Mouse (Mus musculus) MEL (cell line): ENCODE results near the gene Shq1.

Source experiments
- CTCF ChIP-seq, 3 experiments: IDR thresholded peaks in 2 of 3; conservative IDR thresholded peaks in 1 of 3; 2 replicates each; pipeline ENCODE4 v1.5.1; 2011 to 2012; ENCODE audit warnings: low read length in 3 of 3, low read depth in 2 of 3, mild to moderate bottlenecking in 2 of 3, improper control_type of control experiment in 1 of 3, inconsistent platforms in 1 of 3, mixed read lengths in 1 of 3, moderate library complexity in 1 of 3; ENCODE audit not compliant: control insufficient read depth in 1 of 3, insufficient read depth in 1 of 3, poor library complexity in 1 of 3, severe bottlenecking in 1 of 3
- MAZ ChIP-seq: IDR thresholded peaks from 2 replicates; pipeline ENCODE4 v1.6.1; 2012; ENCODE audit warnings: low read depth, mild to moderate bottlenecking, inconsistent platforms, low read length, improper control_type of control experiment
- NRF1 ChIP-seq: IDR thresholded peaks from 2 replicates; pipeline ENCODE4 v1.6.1; 2014; ENCODE audit warnings: low read depth, mild to moderate bottlenecking, inconsistent platforms, low read length, improper control_type of control experiment, moderate library complexity; ENCODE audit not compliant: poor library complexity, insufficient read depth, severe bottlenecking
- POLR2A ChIP-seq, 2 experiments: IDR thresholded peaks; 2 replicates each; pipeline ENCODE4 v1.6.1; 2011 to 2012; ENCODE audit warnings: low read length in 2 of 2, mild to moderate bottlenecking in 2 of 2, control low read depth in 1 of 2, improper control_type of control experiment in 1 of 2, low read depth in 1 of 2, moderate library complexity in 1 of 2; ENCODE audit not compliant: control insufficient read depth in 1 of 2, insufficient read depth in 1 of 2, poor library complexity in 1 of 2
- TCF12 ChIP-seq: IDR thresholded peaks from 2 replicates; pipeline ENCODE4 v1.6.1; 2014; ENCODE audit warnings: low read depth, mild to moderate bottlenecking, inconsistent platforms, low read length, improper control_type of control experiment, moderate library complexity
- UBTF ChIP-seq: IDR thresholded peaks from 2 replicates; pipeline ENCODE4 v1.6.1; 2012; ENCODE audit warnings: low read depth, mild to moderate bottlenecking, inconsistent platforms, low read length, improper control_type of control experiment, moderate library complexity, borderline replicate concordance; ENCODE audit not compliant: insufficient read depth
- USF1 ChIP-seq: IDR thresholded peaks from 2 replicates; pipeline ENCODE4 v1.6.1; 2014; ENCODE audit warnings: low read depth, mild to moderate bottlenecking, inconsistent platforms, low read length, improper control_type of control experiment, moderate library complexity
- ZNF384 ChIP-seq: IDR thresholded peaks from 2 replicates; pipeline ENCODE4 v1.6.1; 2012; ENCODE audit warnings: low read depth, mild to moderate bottlenecking, inconsistent platforms, low read length, improper control_type of control experiment

DNA sequence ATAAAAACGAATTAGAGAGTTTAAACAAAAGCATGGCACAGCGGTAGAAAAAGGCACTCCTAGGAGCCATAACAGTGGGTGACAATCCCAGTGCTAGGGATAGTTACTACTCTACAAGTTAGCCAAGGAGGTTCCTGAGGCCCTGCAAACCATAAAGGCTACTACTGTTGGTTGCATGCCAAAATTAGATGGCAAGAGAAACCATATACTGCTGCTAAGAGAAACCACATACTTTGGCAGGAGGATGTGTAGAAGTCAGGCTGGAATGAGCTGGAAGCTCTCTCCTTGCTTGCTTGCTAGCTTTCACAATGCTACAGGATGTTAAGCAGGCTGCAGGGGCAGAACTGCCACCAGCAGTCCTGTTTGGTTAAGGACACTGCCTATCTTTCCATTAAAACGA lies 50.5 kb downstream of the Shq1 start:
- TF ChIP-seq CTCF (IDR thresholded peaks at IDR 0.05 in 2 of 3, conservative IDR thresholded peaks at IDR 0.05 in 1 of 3; ENCODE audit: control insufficient read depth in 1 of 3, insufficient read depth in 1 of 3, low read depth in 2 of 3, low read length in 3 of 3, poor library complexity in 1 of 3, severe bottlenecking in 1 of 3) (no peak), POLR2A (IDR thresholded peaks at IDR 0.05; ENCODE audit: control insufficient read depth in 1 of 2, insufficient read depth in 1 of 2, low read depth in 1 of 2, low read length in 2 of 2, poor library complexity in 1 of 2) (no peak), NRF1 (no peak), ZNF384 (no peak), MAZ (no peak), UBTF (no peak), USF1 (no peak), TCF12 (no peak)
